In the genomic region with DNA sequence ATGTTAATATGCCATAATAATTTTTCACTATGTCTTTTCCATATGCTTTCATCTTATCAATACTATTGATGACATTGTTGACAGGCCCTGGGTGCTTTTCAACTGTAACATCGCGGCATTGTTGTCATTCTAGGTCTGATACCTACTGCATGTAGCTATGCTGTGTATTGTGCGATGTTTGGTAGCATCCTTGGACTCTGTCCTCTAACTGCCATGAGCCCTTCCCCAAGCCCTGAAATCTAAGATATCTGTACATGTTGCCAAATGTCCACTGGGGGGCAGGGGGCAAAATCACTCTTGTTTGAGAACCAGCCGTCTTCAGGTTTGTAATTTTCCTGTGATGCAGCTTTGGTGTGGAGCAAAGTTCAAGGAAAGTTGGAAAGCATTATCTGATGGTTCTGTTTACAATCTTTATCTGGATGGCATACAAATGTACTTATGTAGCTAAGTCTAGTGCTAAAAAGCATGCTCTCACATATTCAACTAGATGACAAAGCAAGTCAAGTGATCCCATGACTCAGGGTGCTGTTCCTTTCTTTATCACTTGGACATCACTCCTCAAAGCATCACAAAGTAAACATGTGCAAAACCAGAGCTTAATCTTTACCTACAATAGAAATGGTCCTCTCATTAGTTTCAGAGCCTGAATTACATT, we compare ENCODE assay signal across 20 mouse cellular contexts.
"Had no signal": no experiment of that assay in that cellular context is flagged by ENCODE, and none has a peak within 500 bp of the region (broad histone marks: within the 10 kb centered on the region; RNA-seq: fewer than 3 reads in every experiment).

No protein-coding gene starts in this region.

- DNase-seq: kidney, adult 11 months; kidney, adult 9 months; kidney, postnatal 36 days; layer of hippocampus, adult 9-11 months; layer of hippocampus, postnatal 36 days; liver; lung, embryonic 14.5 days; lung, postnatal 14 days; retina, postnatal 1 day; right cerebral cortex, postnatal 4 days; spleen, adult 18-20 months had no signal

- H3K36me3 ChIP-seq: limb, embryonic 12.5 days; midbrain, embryonic 15.5 days; neural tube, embryonic 12.5 days; stomach, embryonic 15.5 days had no signal

- ATAC-seq: midbrain, embryonic 15.5 days had no signal

- H3K27me3 ChIP-seq: limb, embryonic 12.5 days; megakaryocyte, embryonic 14.5 days; midbrain, embryonic 15.5 days; neural tube, embryonic 12.5 days; stomach, embryonic 15.5 days had no signal

- H3K4me1 ChIP-seq: limb, embryonic 12.5 days; megakaryocyte, embryonic 14.5 days; midbrain, embryonic 15.5 days; neural tube, embryonic 12.5 days; stomach, embryonic 15.5 days had no signal

- H3K4me2 ChIP-seq: limb, embryonic 12.5 days; lung, embryonic 14.5 days; midbrain, embryonic 11.5 days; midbrain, embryonic 15.5 days; neural tube, embryonic 12.5 days; stomach, embryonic 15.5 days had no signal

- H3K27ac ChIP-seq: kidney, postnatal 0 days; limb, embryonic 12.5 days; liver, embryonic 14.5 days; macrophage; midbrain, embryonic 15.5 days; neural tube, embryonic 12.5 days; stomach, embryonic 15.5 days had no signal

- H3K9ac ChIP-seq: limb, embryonic 12.5 days; liver, embryonic 14.5 days; lung, embryonic 14.5 days; midbrain, embryonic 15.5 days; neural tube, embryonic 12.5 days; stomach, embryonic 15.5 days had no signal

- H3K4me3 ChIP-seq: limb, embryonic 12.5 days; megakaryocyte, embryonic 14.5 days; midbrain, embryonic 15.5 days; neural tube, embryonic 12.5 days; stomach, embryonic 15.5 days had no signal

- H3K9me3 ChIP-seq: limb, embryonic 12.5 days; midbrain, embryonic 15.5 days; neural tube, embryonic 12.5 days; stomach, embryonic 15.5 days had no signal
